Mouse (Mus musculus) skeletal muscle tissue, adult 2 months (tissue): ENCODE data around the gene Taz.

Source experiments
- DNase-seq: peaks from one replicate; pipeline ENCODE4 v3.0.0-alpha.2; 2012; ENCODE audit warnings: low read depth, low spot score

Taz gene

GRCm38 (mm10) chrX:74281732-74282394 is at the start of gene Taz, which contains the start of gene Dnase1l1:
TSS of gene Taz (plus strand) at chrX:74281912.
TSS of gene Dnase1l1 (minus strand) at chrX:74282337.
- peak; percentile 87 for DNase-seq

GRCm38 (mm10) chrX:74233196-74233595 is 48.5 kb upstream of the Taz start:
- DNase-seq: no peak

- DNase-seq: no peak
These were observed 41.4 kb upstream of the Taz start for GRCm38 (mm10) chrX:74240332-74240731.

DNA sequence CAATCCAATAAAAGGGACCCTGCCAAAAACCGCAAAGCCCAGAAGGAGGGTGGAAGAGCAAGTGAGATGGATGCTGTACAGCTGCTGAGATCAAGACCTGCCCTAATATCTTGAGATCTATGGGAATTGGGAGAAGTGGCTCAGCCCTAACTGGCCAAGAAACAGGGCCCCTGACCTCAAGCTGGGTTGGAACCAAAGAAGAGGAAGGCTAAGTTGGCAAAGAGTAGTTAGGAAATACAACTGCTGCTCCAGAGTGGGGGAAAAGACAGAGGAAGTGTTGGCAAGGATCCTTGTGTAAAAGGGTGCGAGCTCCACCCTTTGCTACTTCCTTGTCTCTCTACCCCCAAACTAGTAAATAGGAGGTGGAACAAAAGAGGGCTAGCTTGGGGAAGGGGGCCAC is 38.3 kb upstream of the Taz start:
- DNase-seq: peak; percentile 31

DNA sequence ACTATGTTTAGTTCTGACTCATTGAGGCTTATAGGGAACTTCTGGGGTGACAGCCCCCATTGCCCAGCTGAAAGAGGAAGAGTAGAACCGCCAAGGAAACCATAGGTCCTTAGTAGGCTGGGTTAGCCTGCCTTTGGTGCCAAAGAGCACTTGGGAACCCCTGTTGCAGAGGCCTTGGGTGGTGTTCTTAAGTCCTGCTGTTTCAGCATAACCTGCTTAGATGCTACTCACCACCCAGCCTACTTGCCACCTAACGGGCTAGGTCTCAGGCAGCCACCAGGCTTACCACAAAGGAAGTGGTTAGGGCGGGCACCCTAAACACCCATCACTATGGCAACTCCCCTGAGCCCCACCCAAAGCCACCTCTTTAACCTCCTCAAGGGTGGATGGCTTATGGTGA is 37.9 kb upstream of the Taz start:
- peak; percentile 43 for DNase-seq

DNA sequence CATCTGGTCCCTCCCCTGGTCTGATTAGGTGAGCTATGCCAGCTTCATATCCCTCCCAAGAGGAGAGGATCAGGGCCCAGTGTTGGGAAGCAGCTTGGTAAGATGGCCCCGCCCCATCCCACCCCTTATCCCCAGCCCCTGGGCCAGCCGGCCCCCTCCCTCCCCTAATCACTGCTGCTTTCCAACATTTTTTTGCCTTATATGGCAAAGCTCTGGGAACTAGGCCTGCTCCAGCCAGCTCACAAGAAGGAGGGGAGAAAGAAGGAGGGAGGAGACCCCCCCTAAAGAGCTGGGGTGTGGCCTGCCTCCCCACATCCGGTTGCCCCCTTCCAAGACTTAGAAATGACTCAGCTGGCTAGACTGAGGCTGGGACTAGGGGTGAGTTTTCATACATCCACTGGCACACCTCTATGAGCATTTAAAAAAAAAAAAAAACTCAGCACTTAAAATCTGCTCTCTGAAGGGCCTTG is 37.1 kb upstream of the Taz start:
- peak; percentile 80 for DNase-seq

- no peak for DNase-seq
These were observed 36.6 kb upstream of the Taz start for GRCm38 (mm10) chrX:74245107-74245506.

DNA sequence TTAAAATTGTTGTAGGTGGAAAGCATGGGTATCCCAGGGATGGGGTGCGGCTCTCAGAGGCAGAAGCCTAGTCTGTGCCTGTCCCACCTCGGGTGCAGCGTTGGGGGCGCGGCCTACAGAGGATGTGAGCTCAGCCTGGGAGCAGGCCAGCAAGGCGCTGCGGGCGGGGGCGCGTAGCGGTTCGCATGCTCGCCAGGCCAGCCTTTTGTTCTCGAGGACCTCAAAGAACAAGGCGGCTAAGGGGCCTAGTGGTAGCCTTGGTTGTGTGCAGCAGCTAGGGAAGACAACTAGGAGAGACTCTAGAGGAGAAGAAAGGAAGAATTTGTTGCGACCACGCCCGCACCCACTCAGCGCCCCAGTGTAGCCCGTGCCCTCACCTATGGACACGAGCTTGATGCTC is 36.0 kb upstream of the Taz start:
- peak; percentile 73 for DNase-seq

- peak; percentile 91 for DNase-seq
These were observed 35.5 kb upstream of the Taz start for GRCm38 (mm10) chrX:74246213-74246681.

DNA sequence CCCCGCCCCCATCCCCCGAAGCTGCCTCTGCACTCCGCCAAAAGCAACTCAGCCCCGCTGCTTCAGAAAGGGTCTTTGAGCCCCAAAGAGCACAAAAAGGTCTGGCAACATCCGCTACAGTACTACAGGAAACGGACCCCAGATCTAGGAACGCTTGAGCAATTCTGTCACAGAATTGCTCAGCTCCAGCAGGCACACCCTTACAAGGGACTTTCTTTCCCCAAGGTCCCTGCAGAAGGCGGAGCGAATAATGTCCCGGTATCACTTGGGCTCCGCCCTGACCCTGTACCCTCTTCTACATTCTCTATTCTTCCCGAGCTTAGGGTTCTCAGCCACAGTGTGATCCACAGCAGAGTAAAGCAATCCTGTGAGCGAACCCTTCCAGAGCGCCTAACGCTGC is 35.0 kb upstream of the Taz start:
- DNase-seq: peak; percentile 39

GRCm38 (mm10) chrX:74248651-74249050 is 33.1 kb upstream of the Taz start:
- no peak for DNase-seq

GRCm38 (mm10) chrX:74249615-74250014 is 32.1 kb upstream of the Taz start, which contains the start of gene Flna:
TSS of gene Flna (minus strand) at chrX:74249820.
- DNase-seq: no peak

DNA sequence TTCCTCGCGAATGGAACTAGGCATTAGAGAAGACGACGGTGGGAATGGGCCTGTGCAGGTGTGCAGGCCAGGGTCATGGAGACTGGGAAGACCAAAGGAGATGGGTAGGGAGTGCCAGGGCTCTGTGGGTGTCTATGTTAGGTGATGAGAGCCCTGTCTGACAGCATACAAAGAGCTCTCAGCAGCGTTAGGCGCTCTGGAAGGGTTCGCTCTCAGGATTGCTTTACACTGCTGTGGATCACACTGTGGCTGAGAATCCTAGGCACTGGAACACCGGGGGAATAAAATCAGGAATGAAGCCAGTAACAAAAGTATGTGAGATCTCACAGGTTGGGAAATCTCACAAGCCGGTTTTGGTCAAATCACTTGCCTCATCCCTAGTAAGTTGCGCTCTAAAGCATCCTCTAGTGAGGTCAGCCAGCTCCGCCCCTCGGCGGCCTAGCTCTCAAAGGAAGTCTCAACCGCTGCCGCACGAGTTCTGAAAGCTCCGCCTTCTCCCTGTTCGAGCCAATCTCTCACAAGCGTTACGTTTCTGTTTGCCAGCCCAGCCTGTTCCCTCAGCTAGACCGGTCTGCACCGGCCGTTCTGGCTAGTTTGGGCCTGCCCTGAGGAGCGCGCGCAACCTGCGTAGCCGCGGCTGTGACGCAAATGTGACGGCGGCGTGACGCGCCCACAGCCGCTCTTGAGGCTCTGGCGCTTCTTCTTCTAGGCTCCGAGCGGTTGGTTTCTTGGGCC is 27.4 kb upstream of the Taz start, which contains the start of gene Emd:
Emd (plus strand) TSS at position 535 of the 735 bp plus-strand sequence.
- peak; percentile 91 for DNase-seq

GRCm38 (mm10) chrX:74254888-74255565 is 26.7 kb upstream of the Taz start:
- DNase-seq: no peak

- no peak for DNase-seq
These were observed 24.0 kb upstream of the Taz start for GRCm38 (mm10) chrX:74257746-74258145.

- DNase-seq: peak; percentile 48
These were observed 12.0 kb upstream of the Taz start for GRCm38 (mm10) chrX:74269736-74270061.

GRCm38 (mm10) chrX:74270062-74270901 is 11.4 kb upstream of the Taz start, which contains the start of gene Rpl10:
TSS of gene Rpl10 (plus strand) at chrX:74270812.
- peak; percentile 99 for DNase-seq

GRCm38 (mm10) chrX:74270902-74271551 is 10.7 kb upstream of the Taz start:
- peak; percentile 46 for DNase-seq

DNA sequence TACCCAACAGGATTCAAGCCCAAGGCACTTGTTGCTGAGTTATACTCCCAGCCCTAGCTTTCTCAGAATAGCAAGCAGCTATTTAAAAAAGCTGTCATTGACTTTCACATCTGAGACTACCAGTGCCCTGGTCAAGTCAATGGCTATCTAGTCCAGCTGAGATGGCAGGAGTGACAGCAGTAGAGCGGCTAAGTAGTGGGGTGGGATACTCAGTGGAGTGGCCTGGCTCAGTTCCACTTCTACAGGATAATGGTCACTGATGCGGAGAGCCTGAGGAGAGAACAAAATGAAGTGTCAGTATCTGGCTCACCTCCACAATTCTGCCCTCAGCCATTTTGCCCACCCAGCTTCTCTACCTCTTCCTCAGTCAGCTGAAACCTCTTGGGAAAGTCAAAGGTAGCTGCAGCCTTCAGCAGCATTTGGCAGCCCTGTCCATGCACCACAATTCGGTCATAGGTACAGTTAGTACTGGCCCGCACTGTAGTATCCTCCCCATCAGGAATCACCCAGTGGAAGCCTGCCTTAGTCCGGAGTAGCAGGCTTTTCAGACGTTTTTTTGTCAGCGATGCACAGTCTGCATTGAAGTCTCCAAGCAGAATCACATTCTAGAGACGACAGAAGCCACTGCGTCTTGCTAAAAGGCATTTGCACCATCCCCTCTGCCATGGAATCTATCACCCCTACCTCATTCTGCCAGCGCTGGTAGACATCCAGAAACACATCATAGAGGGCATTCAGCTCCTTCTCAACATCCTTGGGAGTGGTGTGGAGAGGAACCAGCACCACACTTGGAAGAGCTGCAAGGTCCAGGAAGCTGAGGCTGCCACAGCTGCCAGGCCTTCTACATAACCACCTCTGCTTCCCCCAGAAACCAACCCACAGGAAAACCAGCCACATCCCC is 8.0 kb upstream of the Taz start:
- DNase-seq: no peak

- DNase-seq: no peak
These were observed 3.8 kb upstream of the Taz start for GRCm38 (mm10) chrX:74277916-74278315.
